ENCODE assay signal across 8 mouse cellular contexts in genomic region chr6:124966466-124967118, GRCm38 (mm10). TPM values are rescaled to one million over a fixed set of nuclear protein-coding genes. Genes with fewer than 3 reads are reported as not detected.
A peak's percentile ranks its signal among the peaks of the same experiment; 100 is the strongest.
DNase-seq lines count a peak whose midpoint lies in the region; ATAC-seq and TF ChIP-seq lines count a peak whose summit lies in the region.

No protein-coding gene starts in this region.

- no peaks in the 10 kb centered on the region for H3K79me2 ChIP-seq in heart, adult 2 months (replicated peaks; ENCODE audit: control insufficient read depth, insufficient read depth, low read length)

- peak overlapping the region; percentile 99 for H3K4me2 ChIP-seq in forebrain, embryonic 16.5 days (ENCODE audit: low read length)
- peak overlapping the region; percentile 92 for H3K4me2 ChIP-seq in limb, embryonic 12.5 days

- no peaks in the 10 kb centered on the region; the same call in 1 of the 2 replicates for H3K9me3 ChIP-seq in G1E (replicated peaks)
- 0 out of 2 replicates have a peak, but pooled peaks cover 3% of the 10 kb centered on the region for H3K9me3 ChIP-seq in forebrain, embryonic 16.5 days (ENCODE audit: control insufficient read depth, low read length)
- H3K9me3 ChIP-seq in limb, embryonic 12.5 days = 0 out of 2 replicates have a peak, but pooled peaks cover 4% of the 10 kb centered on the region

- DNase-seq in heart, adult 2 months = no peak
- DNase-seq in heart, adult 9 months (ENCODE audit: low spot score in 2 of 2) = no peak
- DNase-seq in G1E (ENCODE audit: low spot score) = no peak
- peak; percentile 15 for DNase-seq in neural tube, embryonic 10.5 days (ENCODE audit: extremely low spot score, low spot score)
- no peak for DNase-seq in right cerebral cortex, postnatal 4 days
- DNase-seq in urinary bladder, postnatal 4 days (ENCODE audit: low spot score in 2 of 2) = no peak

- H3K27me3 ChIP-seq in heart, adult 2 months (ENCODE audit: control insufficient read depth, insufficient read depth, low read length) = no peaks in the 10 kb centered on the region
- no peaks in the 10 kb centered on the region; the same call in 1 of the 2 replicates for H3K27me3 ChIP-seq in G1E (ENCODE audit: insufficient read depth, low read length)
- H3K27me3 ChIP-seq in forebrain, embryonic 16.5 days (replicated peaks; ENCODE audit: control insufficient read depth, insufficient read depth, low read length) = no peaks in the 10 kb centered on the region
- no peaks in the 10 kb centered on the region for H3K27me3 ChIP-seq in limb, embryonic 12.5 days

- no peak overlapping the region for H3K9ac ChIP-seq in heart, adult 2 months (ENCODE audit: low read depth, low read length)
- no peak overlapping the region for H3K9ac ChIP-seq in forebrain, embryonic 16.5 days (replicated peaks; ENCODE audit: low read depth, low read length)
- H3K9ac ChIP-seq in limb, embryonic 12.5 days (replicated peaks) = no peak overlapping the region

- H3K4me3 ChIP-seq in heart, adult 2 months = no peak overlapping the region
- peak overlapping the region; percentile 84 for H3K4me3 ChIP-seq in G1E (ENCODE audit: low read depth, low read length)
- H3K4me3 ChIP-seq in forebrain, embryonic 16.5 days (replicated peaks; ENCODE audit: low read length) = no peak overlapping the region; the same call in 1 of the 2 replicates
- peak overlapping the region; percentile 73 for H3K4me3 ChIP-seq in limb, embryonic 12.5 days (replicated peaks)

- intact Hi-C loops in heart, adult 2 months (cut with DNase I) = loop anchor here (1.0 kb wide), 1 partner anchor 63 kb away; no protein-coding TSS in a partner anchor

- TF ChIP-seq POLR2A in heart, adult 2 months (IDR thresholded peaks at IDR 0.05; ENCODE audit: insufficient read depth, low read depth, low read length) = no peak

- 0 out of 2 replicates have a peak, but pooled peaks cover 2% of the 10 kb centered on the region for H3K4me1 ChIP-seq in heart, adult 2 months (ENCODE audit: control insufficient read depth, insufficient read depth, low read length)
- peaks cover 41% of the 10 kb centered on the region for H3K4me1 ChIP-seq in G1E (ENCODE audit: insufficient read depth, low read depth, low read length)
- peaks cover 13% of the 10 kb centered on the region for H3K4me1 ChIP-seq in forebrain, embryonic 16.5 days (replicated peaks; ENCODE audit: control insufficient read depth, insufficient read depth, low read length)
- H3K4me1 ChIP-seq in limb, embryonic 12.5 days (replicated peaks) = peaks cover 14% of the 10 kb centered on the region

- no peak overlapping the region for H3K27ac ChIP-seq in heart, adult 2 months
- no peak overlapping the region for H3K27ac ChIP-seq in forebrain, embryonic 16.5 days (ENCODE audit: low read length)
- H3K27ac ChIP-seq in limb, embryonic 12.5 days = no peak overlapping the region

- TF ChIP-seq EP300 in heart, adult 2 months (IDR thresholded peaks at IDR 0.05; ENCODE audit: insufficient read depth, low read depth, low read length) = no peak

- no peak for ATAC-seq in G1E (ENCODE audit: extremely low read depth, insufficient number of reproducible peaks, low FRiP score, poor library complexity, severe bottlenecking)
- no peak for ATAC-seq in forebrain, embryonic 16.5 days
- no peak for ATAC-seq in limb, embryonic 12.5 days (ENCODE audit: insufficient number of reproducible peaks, insufficient read depth, low FRiP score, low TSS enrichment, low read depth)

- H3K36me3 ChIP-seq in heart, adult 2 months (ENCODE audit: control insufficient read depth, insufficient read depth, low read length) = no peaks in the 10 kb centered on the region
- peaks cover 43% of the 10 kb centered on the region for H3K36me3 ChIP-seq in G1E (replicated peaks)
- no peaks in the 10 kb centered on the region for H3K36me3 ChIP-seq in forebrain, embryonic 16.5 days (ENCODE audit: control insufficient read depth, insufficient read depth)
- H3K36me3 ChIP-seq in limb, embryonic 12.5 days = peaks cover 25% of the 10 kb centered on the region; the same call in 1 of the 2 replicates

- 93% methylated on average over 7 of the region's 7 CpGs for WGBS in heart, adult 2 months
- 98% methylated on average over 7 of the region's 7 CpGs for WGBS in forebrain, embryonic 16.5 days
- WGBS in limb, embryonic 12.5 days = 97% methylated on average over 7 of the region's 7 CpGs

- TF ChIP-seq CTCF in heart, adult 2 months (IDR thresholded peaks at IDR 0.05) = peak; percentile 59
- TF ChIP-seq CTCF in G1E (IDR thresholded peaks at IDR 0.05; ENCODE audit: low read depth, low read length) = peak; percentile 26; the same call in 1 of the 2 replicates

RNA-seq across cellular contexts. Expression of gene Cops7a, which starts 1.3 kb away (rescaled TPM):
- total RNA-seq in heart, adult 2 months (2021) = 10 to 100 TPM; 83.2 to 99.8 TPM
- polyA plus RNA-seq in heart, adult 2 months (2012; rRNA removed) = 208 and 238 TPM in 2 replicates
- total RNA-seq in G1E (2014; fragmentation: Nextera tagmentation) = 123 and 194 TPM in 2 replicates
- total RNA-seq in G1E (2017) = 62.2 and 65.5 TPM in 2 replicates
- polyA plus RNA-seq in G1E (2012) = 59.2 and 79.0 TPM in 2 replicates
- polyA plus RNA-seq in forebrain, embryonic 16.5 days (2015; fragmentation: Nextera tagmentation; extraction: Ambion mirVana) = 94.4 and 96.7 TPM in 2 replicates
- 114 and 124 TPM in 2 replicates for polyA plus RNA-seq in limb, embryonic 12.5 days (2016; fragmentation: Nextera tagmentation; extraction: Ambion mirVana)

RNA-seq across cellular contexts. Expression of gene Pianp, which starts 29.9 kb away (rescaled TPM):
- under 1 TPM; 0.43 to 0.50 TPM for total RNA-seq in heart, adult 2 months (2021)
- polyA plus RNA-seq in heart, adult 2 months (2012; rRNA removed) = 1.7 and 2.0 TPM in 2 replicates
- total RNA-seq in G1E (2014; fragmentation: Nextera tagmentation) (not detected in 2 replicates), G1E (2017) (not detected in 2 replicates)
- polyA plus RNA-seq in G1E (2012) = not detected in 2 replicates
- polyA plus RNA-seq in forebrain, embryonic 16.5 days (2015; fragmentation: Nextera tagmentation; extraction: Ambion mirVana) = 36.6 and 44.7 TPM in 2 replicates
- 5.0 and 5.8 TPM in 2 replicates for polyA plus RNA-seq in limb, embryonic 12.5 days (2016; fragmentation: Nextera tagmentation; extraction: Ambion mirVana)

RNA-seq across cellular contexts. Expression of gene Mlf2, which starts 35.4 kb away (rescaled TPM):
- 100 to 1,000 TPM; 179 to 194 TPM for total RNA-seq in heart, adult 2 months (2021)
- 259 and 275 TPM in 2 replicates for polyA plus RNA-seq in heart, adult 2 months (2012; rRNA removed)
- total RNA-seq in G1E (2014; fragmentation: Nextera tagmentation) (167 and 180 TPM in 2 replicates), G1E (2017) (86.5 and 99.2 TPM in 2 replicates)
- polyA plus RNA-seq in G1E (2012) = 269 and 293 TPM in 2 replicates
- 459 and 463 TPM in 2 replicates for polyA plus RNA-seq in forebrain, embryonic 16.5 days (2015; fragmentation: Nextera tagmentation; extraction: Ambion mirVana)
- 401 and 407 TPM in 2 replicates for polyA plus RNA-seq in limb, embryonic 12.5 days (2016; fragmentation: Nextera tagmentation; extraction: Ambion mirVana)

RNA-seq across cellular contexts. Expression of gene Zfp384, which starts 42.4 kb away (rescaled TPM):
- total RNA-seq in heart, adult 2 months (2021) = 10 to 100 TPM; 22.4 to 22.8 TPM
- polyA plus RNA-seq in heart, adult 2 months (2012; rRNA removed) = 28.2 and 33.5 TPM in 2 replicates
- total RNA-seq in G1E (2014; fragmentation: Nextera tagmentation) (71.2 and 79.6 TPM in 2 replicates), G1E (2017) (22.9 and 25.7 TPM in 2 replicates)
- 51.7 and 52.8 TPM in 2 replicates for polyA plus RNA-seq in G1E (2012)
- polyA plus RNA-seq in forebrain, embryonic 16.5 days (2015; fragmentation: Nextera tagmentation; extraction: Ambion mirVana) = 15.2 and 19.0 TPM in 2 replicates
- polyA plus RNA-seq in limb, embryonic 12.5 days (2016; fragmentation: Nextera tagmentation; extraction: Ambion mirVana) = 18.5 and 24.7 TPM in 2 replicates

RNA-seq across cellular contexts. Expression of gene Ptms, which starts 46.7 kb away (rescaled TPM):
- total RNA-seq in heart, adult 2 months (2021) = 100 to 1,000 TPM; 154 to 163 TPM
- polyA plus RNA-seq in heart, adult 2 months (2012; rRNA removed) = 547 and 614 TPM in 2 replicates
- total RNA-seq in G1E (2014; fragmentation: Nextera tagmentation) (5.6 and 6.3 TPM in 2 replicates), G1E (2017) (84.9 and 86.4 TPM in 2 replicates)
- polyA plus RNA-seq in G1E (2012) = 34.1 and 43.1 TPM in 2 replicates
- polyA plus RNA-seq in forebrain, embryonic 16.5 days (2015; fragmentation: Nextera tagmentation; extraction: Ambion mirVana) = 666 and 701 TPM in 2 replicates
- polyA plus RNA-seq in limb, embryonic 12.5 days (2016; fragmentation: Nextera tagmentation; extraction: Ambion mirVana) = 325 and 346 TPM in 2 replicates

Comparison
In these comparisons a context has a peak if more than half of its experiments do, and no peak if none do; other contexts are left out.
1. H3K4me3 ChIP-seq: peak in G1E (single experiment) and limb, embryonic 12.5 days (single experiment); none in heart, adult 2 months (single experiment) and forebrain, embryonic 16.5 days (single experiment).